Mouse (Mus musculus): ENCODE results near the gene Cars.

- TF ChIP-seq CTCF (IDR thresholded peaks at IDR 0.05; ENCODE audit: borderline replicate concordance, insufficient read depth, low read length) (no peak), POLR2A (IDR thresholded peaks at IDR 0.05; ENCODE audit: low read depth, low read length) (no peak)
Observed at GRCm38 (mm10) chr7:143626178-143626577, 26.3 kb upstream of the Cars start.

Data from embryonic fibroblast, embryonic 13.5 days (primary cell).